27 mouse cellular contexts compared by ENCODE assay signal in the genomic region with DNA sequence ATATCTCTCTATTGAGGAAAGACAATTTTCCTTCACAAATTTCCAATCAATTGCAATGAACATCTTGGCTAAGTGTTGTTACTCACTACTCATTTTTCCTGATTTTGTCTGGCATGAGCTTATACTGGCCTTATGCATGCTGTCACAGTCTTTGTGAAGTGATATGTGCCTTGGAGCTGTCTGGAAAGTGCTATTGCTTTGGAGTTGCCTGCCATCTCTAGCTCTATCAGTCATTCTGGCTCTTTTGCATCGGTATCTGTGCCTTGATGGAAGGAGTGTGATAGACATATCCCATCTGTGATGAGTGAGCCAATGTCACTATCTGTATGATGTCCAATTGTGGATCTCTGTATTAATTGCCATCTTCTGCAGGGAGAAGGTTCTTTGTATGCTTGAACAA.
"Had no signal": no experiment of that assay in that cellular context is flagged by ENCODE, and none has a peak within 500 bp of the region (broad histone marks: within the 10 kb centered on the region; RNA-seq: fewer than 3 reads in every experiment).

No protein-coding gene starts in this region.

- H3K4me1 ChIP-seq: heart, embryonic 10.5 days; heart, embryonic 12.5 days; hindbrain, embryonic 10.5 days; hindbrain, embryonic 12.5 days; intestine, embryonic 15.5 days; limb, embryonic 10.5 days; limb, embryonic 12.5 days; liver, embryonic 13.5 days; liver, embryonic 15.5 days had no signal

- H3K4me2 ChIP-seq: heart, embryonic 12.5 days; hindbrain, embryonic 12.5 days; hindbrain, embryonic 14.5 days; intestine, embryonic 15.5 days; limb, embryonic 12.5 days; liver, embryonic 11.5 days; liver, embryonic 13.5 days; liver, embryonic 15.5 days had no signal

- H3K36me3 ChIP-seq: heart, embryonic 10.5 days; heart, embryonic 12.5 days; hindbrain, embryonic 10.5 days; hindbrain, embryonic 12.5 days; intestine, embryonic 15.5 days; limb, embryonic 10.5 days; limb, embryonic 12.5 days; liver, embryonic 13.5 days; liver, embryonic 15.5 days had no signal

- H3K9ac ChIP-seq: heart, embryonic 12.5 days; hindbrain, embryonic 12.5 days; hindbrain, embryonic 14.5 days; intestine, embryonic 15.5 days; limb, embryonic 12.5 days; liver, embryonic 13.5 days; liver, embryonic 15.5 days; liver, postnatal 0 days had no signal

- DNase-seq: gastrocnemius, postnatal 14 days; gastrocnemius, postnatal 36 days; heart, adult 11 months; heart, postnatal 10 days; heart, postnatal 4 days; kidney, adult 18-20 months; kidney, adult 8-10 months; kidney, postnatal 10 days; kidney, postnatal 25 days; kidney, postnatal 4 days; liver; liver, embryonic 13.5 days; liver, postnatal 0 days had no signal

- H3K27me3 ChIP-seq: heart, embryonic 12.5 days; hindbrain, embryonic 12.5 days; intestine, embryonic 15.5 days; limb, embryonic 12.5 days; liver, embryonic 13.5 days; liver, embryonic 15.5 days had no signal

- ATAC-seq: hindbrain, embryonic 16.5 days; inflammation-experienced regulatory T-cells, adult 6 months; intestine, embryonic 15.5 days; intestine, postnatal 0 days; liver, postnatal 0 days had no signal

- H3K9me3 ChIP-seq: heart, embryonic 10.5 days; heart, embryonic 12.5 days; hindbrain, embryonic 10.5 days; hindbrain, embryonic 12.5 days; intestine, embryonic 15.5 days; limb, embryonic 10.5 days; limb, embryonic 12.5 days; liver, embryonic 13.5 days; liver, embryonic 15.5 days had no signal

- H3K4me3 ChIP-seq: heart, embryonic 10.5 days; heart, embryonic 12.5 days; hindbrain, embryonic 10.5 days; hindbrain, embryonic 12.5 days; intestine, embryonic 15.5 days; layer of hippocampus, adult 2 months; limb, embryonic 10.5 days; limb, embryonic 12.5 days; liver, embryonic 13.5 days; liver, embryonic 15.5 days had no signal

- H3K27ac ChIP-seq: heart, embryonic 10.5 days; hindbrain, embryonic 10.5 days; hindbrain, embryonic 12.5 days; hindbrain, embryonic 14.5 days; intestine, embryonic 15.5 days; layer of hippocampus, adult 2 months; limb, embryonic 10.5 days; limb, embryonic 12.5 days; liver, embryonic 13.5 days; liver, embryonic 15.5 days had no signal
